Mouse (Mus musculus): ENCODE results near the gene Tlk1.

DNA sequence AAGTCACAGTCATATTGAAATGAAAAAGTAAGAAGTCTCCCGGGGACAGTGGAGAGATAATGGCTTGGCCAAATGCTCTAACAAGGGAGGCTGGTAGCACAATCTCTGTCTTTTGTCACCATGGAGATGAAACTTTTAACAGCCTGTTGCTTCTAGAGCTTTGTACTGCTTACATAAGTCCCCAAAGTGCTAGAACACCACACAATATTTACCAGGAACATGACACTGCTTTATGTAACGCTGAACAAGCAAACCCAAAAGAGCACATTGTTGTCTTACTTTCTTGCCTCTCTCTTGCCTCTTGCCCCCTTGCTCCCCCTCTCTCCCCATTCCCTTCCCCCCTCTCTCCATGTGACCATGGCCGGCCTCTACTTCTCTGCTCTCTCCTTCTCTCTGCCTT, 41.7 kb upstream of the Tlk1 start:
- no peak for TF ChIP-seq EP300 (optimal IDR thresholded peaks at IDR 0.05)
- no peak for TF ChIP-seq CTCF (IDR thresholded peaks at IDR 0.05; ENCODE audit: low read depth)
